Mouse (Mus musculus): ENCODE results near the gene Glce. TPM values are rescaled to one million over a fixed set of nuclear protein-coding genes. Genes with fewer than 3 reads are reported as not detected.
A peak's percentile ranks its signal among the peaks of the same experiment; 100 is the strongest.

Glce gene
- polyA plus RNA-seq, 1 experiment from 2014 or later: 19.5 TPM

DNA sequence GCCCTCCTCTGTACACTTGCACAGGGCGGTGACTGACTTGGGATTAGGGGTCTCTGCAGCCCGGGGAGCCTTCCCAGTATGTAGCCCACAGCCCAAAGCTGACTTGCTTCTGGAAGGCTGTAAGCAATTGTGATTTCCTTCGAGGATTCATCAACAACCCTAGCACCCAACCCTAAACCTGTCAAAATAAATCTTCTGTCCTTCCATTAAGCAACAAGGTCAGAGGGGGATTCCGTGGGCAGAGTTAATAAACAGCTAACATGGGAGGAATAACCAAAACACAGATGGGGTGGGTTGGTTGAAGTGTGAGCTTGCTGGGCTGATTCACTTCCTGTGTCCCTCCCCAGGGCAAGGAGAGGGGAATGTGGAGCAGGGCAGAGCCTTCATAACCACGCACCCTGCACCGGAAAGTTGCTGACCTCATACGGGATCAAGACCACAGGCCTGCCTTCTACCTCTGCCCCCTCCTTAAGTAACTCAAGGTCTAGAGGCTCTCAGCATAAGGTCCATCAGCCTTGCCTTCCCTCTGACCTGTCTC is 100.8 kb downstream of the Glce start:
- Histone ChIP-seq H3K4me2 (no peak overlapping the region), H3K4me3 (no peak overlapping the region), H3K4me1 (peaks cover 4% of the 10 kb centered on the region), H3K9ac (no peak overlapping the region), H3K27me3 (replicated peaks) (peaks cover 10% of the 10 kb centered on the region), H3K36me3 (replicated peaks) (no peaks in the 10 kb centered on the region), H3K27ac (no peak overlapping the region), H3K9me3 (no peaks in the 10 kb centered on the region)
- no peak for ATAC-seq (replicated peaks)
- 72% methylated on average over 7 of the region's 7 CpGs for WGBS

DNA sequence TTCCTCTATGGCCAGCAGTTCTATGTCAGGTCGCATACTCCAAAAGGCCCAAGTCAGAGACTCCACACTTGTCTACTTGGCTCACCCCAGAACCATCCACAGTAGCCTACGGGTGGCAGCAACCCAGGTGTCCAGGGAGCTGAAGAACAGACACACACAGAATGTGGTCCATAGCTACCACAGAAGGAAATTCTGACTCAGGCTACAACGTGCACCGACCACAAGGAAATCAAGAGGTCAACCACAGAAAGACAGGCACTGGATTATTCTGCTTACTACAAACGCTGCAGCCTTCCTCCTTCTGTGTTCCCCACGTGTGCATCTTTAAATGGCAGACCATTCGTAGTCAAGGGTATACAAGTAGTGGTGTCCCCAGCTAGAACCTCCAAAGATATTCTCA is 102.2 kb downstream of the Glce start:
- 79% methylated on average over 7 of the region's 7 CpGs for WGBS
- no peak overlapping the region for H3K27ac ChIP-seq
- ATAC-seq (replicated peaks): no peak
- H3K36me3 ChIP-seq (replicated peaks): no peaks in the 10 kb centered on the region
- no peak overlapping the region for H3K4me3 ChIP-seq
- no peak overlapping the region for H3K9ac ChIP-seq
- no peaks in the 10 kb centered on the region for H3K9me3 ChIP-seq
- H3K27me3 ChIP-seq (replicated peaks): peaks cover 2% of the 10 kb centered on the region
- no peak overlapping the region for H3K4me2 ChIP-seq
- no peaks in the 10 kb centered on the region for H3K4me1 ChIP-seq

DNA sequence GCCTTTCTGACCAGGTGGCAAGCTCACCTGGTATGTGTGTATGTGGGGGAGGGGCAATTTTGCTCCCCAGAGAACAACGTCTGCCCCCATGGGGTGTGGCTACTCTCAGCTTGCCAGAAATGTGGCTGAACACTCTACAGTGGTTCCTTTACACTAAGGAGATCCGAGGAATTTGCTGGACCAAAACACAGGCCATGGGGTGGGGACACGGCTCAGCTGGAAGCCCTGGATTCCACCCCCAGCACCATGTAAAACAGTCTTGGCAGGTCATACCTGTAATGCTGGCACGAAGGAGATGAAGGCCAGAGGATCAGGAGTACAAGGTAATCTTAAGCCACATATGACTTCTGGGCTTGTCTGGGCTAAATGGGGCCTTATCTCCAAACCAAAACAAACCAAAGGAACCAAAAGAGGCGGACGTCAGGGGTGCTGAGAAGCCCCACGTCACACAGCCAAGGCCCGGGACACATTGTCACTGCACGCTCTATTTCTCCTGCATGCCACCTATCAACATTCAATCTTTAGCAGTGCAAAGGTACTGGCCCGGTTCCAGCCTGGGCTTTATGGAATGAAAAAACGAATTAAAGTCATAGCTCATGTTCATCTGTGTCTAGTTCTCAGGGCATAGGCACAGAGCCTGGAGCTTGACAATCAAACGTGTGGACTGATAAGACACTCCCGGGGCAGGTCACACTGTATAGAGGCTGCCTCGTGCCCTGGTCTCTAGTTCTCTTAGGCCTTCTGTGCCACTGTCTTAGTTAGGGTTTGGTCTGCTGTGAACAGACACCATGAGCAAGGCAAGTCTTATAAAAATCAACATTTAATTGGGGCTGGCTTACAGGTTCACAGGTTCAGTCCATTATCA is 104.0 kb downstream of the Glce start:
- H3K9ac ChIP-seq: no peak overlapping the region
- ATAC-seq (replicated peaks): no peak
- H3K4me1 ChIP-seq: no peaks in the 10 kb centered on the region
- 80% methylated on average over 14 of the region's 14 CpGs for WGBS
- H3K27ac ChIP-seq: no peak overlapping the region
- H3K4me3 ChIP-seq: no peak overlapping the region
- no peaks in the 10 kb centered on the region for H3K36me3 ChIP-seq (replicated peaks)
- no peaks in the 10 kb centered on the region for H3K9me3 ChIP-seq
- H3K4me2 ChIP-seq: no peak overlapping the region
- no peaks in the 10 kb centered on the region for H3K27me3 ChIP-seq (replicated peaks)

DNA sequence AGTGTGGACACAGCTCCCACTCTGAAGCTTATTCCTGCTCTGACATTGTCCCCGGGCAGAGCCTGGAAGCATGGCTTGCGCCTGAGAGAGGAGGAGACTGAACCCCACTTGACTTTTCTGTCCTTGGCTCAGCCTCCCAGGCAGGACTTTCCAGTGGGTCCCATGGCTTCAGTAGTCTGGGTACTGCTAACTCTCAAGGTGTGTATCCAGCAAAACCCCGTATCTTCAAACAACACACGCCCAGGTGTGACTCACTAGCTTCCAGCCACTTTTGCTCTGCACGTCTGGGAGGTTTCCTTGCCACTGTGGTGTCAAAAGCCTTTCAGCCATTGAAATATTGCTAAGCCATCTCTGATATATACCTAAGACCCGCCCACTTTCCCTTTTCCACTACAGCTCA is 105.1 kb downstream of the Glce start:
- Histone ChIP-seq H3K4me2 (no peak overlapping the region), H3K36me3 (replicated peaks) (no peaks in the 10 kb centered on the region), H3K9ac (no peak overlapping the region), H3K27ac (no peak overlapping the region), H3K9me3 (no peaks in the 10 kb centered on the region), H3K4me3 (no peak overlapping the region), H3K4me1 (no peaks in the 10 kb centered on the region), H3K27me3 (replicated peaks) (no peaks in the 10 kb centered on the region)
- 83% methylated on average over 6 of the region's 6 CpGs for WGBS
- no peak for ATAC-seq (replicated peaks)

GRCm38 (mm10) chr9:62015504-62015903 is 107.0 kb downstream of the Glce start:
- H3K27ac ChIP-seq: no peak overlapping the region
- no peaks in the 10 kb centered on the region for H3K36me3 ChIP-seq (replicated peaks)
- H3K4me2 ChIP-seq: no peak overlapping the region
- no peak overlapping the region for H3K9ac ChIP-seq
- WGBS: 62% methylated on average over 3 of the region's 3 CpGs
- no peak overlapping the region for H3K4me3 ChIP-seq
- H3K9me3 ChIP-seq: no peaks in the 10 kb centered on the region
- ATAC-seq (replicated peaks): no peak
- H3K27me3 ChIP-seq (replicated peaks): no peaks in the 10 kb centered on the region
- H3K4me1 ChIP-seq: no peaks in the 10 kb centered on the region

DNA sequence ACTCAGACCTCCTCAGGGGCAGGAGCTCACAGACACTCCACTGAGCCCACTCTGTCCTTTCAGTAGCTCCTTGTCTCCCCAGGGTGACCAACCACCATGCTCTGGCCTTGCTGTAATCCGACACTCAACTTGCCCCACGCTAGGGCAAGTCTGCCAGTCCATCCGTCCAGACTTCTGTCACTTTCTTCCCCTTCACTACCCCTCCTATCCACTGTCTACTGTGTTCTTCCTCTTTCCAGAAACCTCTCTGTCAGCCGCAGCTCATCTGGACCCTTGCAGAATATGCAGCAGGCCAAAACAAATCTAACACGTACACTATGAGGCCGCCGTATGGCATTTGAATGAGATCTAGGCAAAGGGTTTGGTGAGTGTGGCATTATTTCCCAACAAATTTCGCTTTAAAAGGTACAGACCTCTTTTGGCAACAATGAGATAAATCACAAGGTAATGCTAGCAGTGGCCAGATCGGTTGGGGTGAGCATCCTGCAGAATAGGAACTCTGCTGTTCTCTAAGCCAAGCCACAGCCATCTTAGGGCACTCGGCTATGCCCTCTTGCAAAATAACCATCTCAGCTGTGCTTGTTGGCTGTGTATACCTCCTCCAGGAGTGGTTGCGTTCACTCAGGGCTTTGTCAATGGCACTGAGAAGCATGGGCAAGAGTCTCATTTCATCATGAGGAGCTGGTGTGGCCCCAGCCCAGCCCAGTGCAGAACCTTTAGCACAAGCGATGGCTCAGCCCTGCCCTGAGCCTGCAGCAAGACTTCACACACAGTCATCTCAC is 108.9 kb downstream of the Glce start:
- ATAC-seq (replicated peaks): no peak
- Histone ChIP-seq H3K36me3 (replicated peaks) (no peaks in the 10 kb centered on the region), H3K27me3 (replicated peaks) (no peaks in the 10 kb centered on the region), H3K4me1 (no peaks in the 10 kb centered on the region), H3K4me3 (no peak overlapping the region), H3K4me2 (no peak overlapping the region), H3K27ac (no peak overlapping the region), H3K9me3 (no peaks in the 10 kb centered on the region), H3K9ac (no peak overlapping the region)
- WGBS: 73% methylated on average over 12 of the region's 12 CpGs

- no peaks in the 10 kb centered on the region for H3K9me3 ChIP-seq
- H3K9ac ChIP-seq: no peak overlapping the region
- no peaks in the 10 kb centered on the region for H3K27me3 ChIP-seq (replicated peaks)
- no peak overlapping the region for H3K4me2 ChIP-seq
- H3K4me3 ChIP-seq: no peak overlapping the region
- no peak overlapping the region for H3K27ac ChIP-seq
- H3K4me1 ChIP-seq: peaks cover 4% of the 10 kb centered on the region; the same call in 1 of the 2 replicates
- no peaks in the 10 kb centered on the region for H3K36me3 ChIP-seq (replicated peaks)
- 83% methylated on average over 5 of the region's 5 CpGs for WGBS
- ATAC-seq (replicated peaks): no peak
Measured at GRCm38 (mm10) chr9:62008360-62008759, 114.1 kb downstream of the Glce start.

Small RNA genes within 50 kb of the gene (microRNA-seq; reads per million reads assigned to microRNA genes)
- gene Mir5133: 2.0 reads per million, percentile 3 among the genes with 10 or more reads in this experiment

Other genes with a start within 250 kb of the Glce start
- gene Rplp1, start 208.1 kb downstream of the Glce start, polyA plus RNA-seq (2015; fragmentation: Nextera tagmentation; extraction: Ambion mirVana): 856 and 860 TPM in 2 replicates
- 16.2 and 16.9 TPM in 2 replicates for gene Kif23, start 175.9 kb downstream of the Glce start, polyA plus RNA-seq (2015; fragmentation: Nextera tagmentation; extraction: Ambion mirVana)
- 0.37 and 0.61 TPM in 2 replicates for gene Paqr5, start 95.8 kb downstream of the Glce start, polyA plus RNA-seq (2015; fragmentation: Nextera tagmentation; extraction: Ambion mirVana)
- not detected in 2 replicates for gene Spesp1, start 159.6 kb upstream of the Glce start, polyA plus RNA-seq (2015; fragmentation: Nextera tagmentation; extraction: Ambion mirVana)
- gene Anp32a, start 218.6 kb upstream of the Glce start, polyA plus RNA-seq (2015; fragmentation: Nextera tagmentation; extraction: Ambion mirVana): 103 and 107 TPM in 2 replicates

Measured in midbrain, embryonic 15.5 days (tissue).